Mouse (Mus musculus): Measurements from ENCODE around the gene Pakap. TPM values are rescaled to one million over a fixed set of nuclear protein-coding genes. Genes with fewer than 3 reads are reported as not detected.

The Pakap gene
- polyA plus RNA-seq, 1 experiment from 2014 or later, result 12.7 TPM

GRCm38 (mm10) chr4:57568268-57569068, 489 bp downstream of the Pakap start:
- peak overlapping the region; percentile 50 for H3K4me3 ChIP-seq (ENCODE audit: low read depth, low read length)
- no peaks in the 10 kb centered on the region for H3K27me3 ChIP-seq (ENCODE audit: control insufficient read depth, insufficient read depth, low read depth, low read length)
- peaks cover 2% of the 10 kb centered on the region; the same call in 1 of the 2 replicates for H3K4me1 ChIP-seq (ENCODE audit: control insufficient read depth, insufficient read depth, low read length)
- H3K9me3 ChIP-seq (replicated peaks; ENCODE audit: control insufficient read depth, low read length, poor library complexity, severe bottlenecking), result no peaks in the 10 kb centered on the region
- H3K27ac ChIP-seq (ENCODE audit: low read length), result peak overlapping the region; percentile 70
- no peaks in the 10 kb centered on the region for H3K36me3 ChIP-seq (ENCODE audit: control insufficient read depth, insufficient read depth, low read length)
- peak overlapping the region; percentile 64 for H3K4me2 ChIP-seq (ENCODE audit: low read length)
- ATAC-seq, result peak; percentile 72
- peak overlapping the region; percentile 72 for H3K9ac ChIP-seq (ENCODE audit: low read depth, low read length)
- 46% methylated on average over 18 of the region's 19 CpGs for WGBS

DNA sequence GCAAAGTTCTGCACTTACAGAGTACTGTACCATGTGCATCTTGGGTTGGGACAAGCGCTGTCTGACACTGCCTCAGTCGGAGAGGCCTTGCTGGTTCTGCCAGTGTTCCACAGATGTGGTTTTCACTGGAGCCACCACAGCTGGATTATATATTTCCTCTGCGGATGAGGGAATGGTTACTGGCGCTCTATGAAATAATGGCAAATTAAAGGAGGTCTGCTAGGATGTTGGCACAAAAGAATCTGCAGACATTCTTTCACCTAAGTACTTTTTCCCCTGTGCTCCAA, 1.0 kb downstream of the Pakap start:
- Histone ChIP-seq H3K4me1 (ENCODE audit: control insufficient read depth, insufficient read depth, low read length) (peaks cover 2% of the 10 kb centered on the region; the same call in 1 of the 2 replicates), H3K36me3 (ENCODE audit: control insufficient read depth, insufficient read depth, low read length) (no peaks in the 10 kb centered on the region), H3K4me3 (ENCODE audit: low read depth, low read length) (peak overlapping the region; percentile 50), H3K27me3 (ENCODE audit: control insufficient read depth, insufficient read depth, low read depth, low read length) (no peaks in the 10 kb centered on the region), H3K9me3 (replicated peaks; ENCODE audit: control insufficient read depth, low read length, poor library complexity, severe bottlenecking) (no peaks in the 10 kb centered on the region), H3K9ac (ENCODE audit: low read depth, low read length) (no peak overlapping the region), H3K4me2 (ENCODE audit: low read length) (peak overlapping the region; percentile 64), H3K27ac (ENCODE audit: low read length) (0 out of 2 replicates have a peak overlapping the region, but pooled peaks have one; percentile 39)
- 92% methylated on average over 4 of the region's 4 CpGs for WGBS
- no peak for ATAC-seq

GRCm38 (mm10) chr4:57569711-57570110, 1.7 kb downstream of the Pakap start:
- Histone ChIP-seq H3K27ac (ENCODE audit: low read length) (no peak overlapping the region), H3K9me3 (replicated peaks; ENCODE audit: control insufficient read depth, low read length, poor library complexity, severe bottlenecking) (no peaks in the 10 kb centered on the region), H3K4me2 (ENCODE audit: low read length) (0 out of 2 replicates have a peak overlapping the region, but pooled peaks have one; percentile 64), H3K27me3 (ENCODE audit: control insufficient read depth, insufficient read depth, low read depth, low read length) (no peaks in the 10 kb centered on the region), H3K36me3 (ENCODE audit: control insufficient read depth, insufficient read depth, low read length) (no peaks in the 10 kb centered on the region), H3K4me1 (ENCODE audit: control insufficient read depth, insufficient read depth, low read length) (peaks cover 2% of the 10 kb centered on the region; the same call in 1 of the 2 replicates), H3K4me3 (ENCODE audit: low read depth, low read length) (no peak overlapping the region), H3K9ac (ENCODE audit: low read depth, low read length) (no peak overlapping the region)
- no peak for ATAC-seq
- 62% methylated on average over 6 of the region's 6 CpGs for WGBS

GRCm38 (mm10) chr4:57570229-57570628, 2.2 kb downstream of the Pakap start:
- Histone ChIP-seq H3K36me3 (ENCODE audit: control insufficient read depth, insufficient read depth, low read length) (no peaks in the 10 kb centered on the region), H3K4me2 (ENCODE audit: low read length) (no peak overlapping the region), H3K9ac (ENCODE audit: low read depth, low read length) (no peak overlapping the region), H3K27ac (ENCODE audit: low read length) (no peak overlapping the region), H3K9me3 (replicated peaks; ENCODE audit: control insufficient read depth, low read length, poor library complexity, severe bottlenecking) (no peaks in the 10 kb centered on the region), H3K27me3 (ENCODE audit: control insufficient read depth, insufficient read depth, low read depth, low read length) (no peaks in the 10 kb centered on the region), H3K4me1 (ENCODE audit: control insufficient read depth, insufficient read depth, low read length) (peaks cover 2% of the 10 kb centered on the region; the same call in 1 of the 2 replicates), H3K4me3 (ENCODE audit: low read depth, low read length) (no peak overlapping the region)
- WGBS, result 62% methylated on average over 3 of the region's 3 CpGs
- ATAC-seq, result no peak

GRCm38 (mm10) chr4:57574181-57574580, 6.2 kb downstream of the Pakap start:
- H3K9me3 ChIP-seq (replicated peaks; ENCODE audit: control insufficient read depth, low read length, poor library complexity, severe bottlenecking), result no peaks in the 10 kb centered on the region
- no peaks in the 10 kb centered on the region for H3K36me3 ChIP-seq (ENCODE audit: control insufficient read depth, insufficient read depth, low read length)
- no peak for ATAC-seq
- no peak overlapping the region for H3K4me2 ChIP-seq (ENCODE audit: low read length)
- H3K9ac ChIP-seq (ENCODE audit: low read depth, low read length), result no peak overlapping the region
- 90% methylated on average over 3 of the region's 3 CpGs for WGBS
- peaks cover 2% of the 10 kb centered on the region; the same call in 1 of the 2 replicates for H3K4me1 ChIP-seq (ENCODE audit: control insufficient read depth, insufficient read depth, low read length)
- H3K4me3 ChIP-seq (ENCODE audit: low read depth, low read length), result no peak overlapping the region
- H3K27ac ChIP-seq (ENCODE audit: low read length), result no peak overlapping the region
- no peaks in the 10 kb centered on the region for H3K27me3 ChIP-seq (ENCODE audit: control insufficient read depth, insufficient read depth, low read depth, low read length)

DNA sequence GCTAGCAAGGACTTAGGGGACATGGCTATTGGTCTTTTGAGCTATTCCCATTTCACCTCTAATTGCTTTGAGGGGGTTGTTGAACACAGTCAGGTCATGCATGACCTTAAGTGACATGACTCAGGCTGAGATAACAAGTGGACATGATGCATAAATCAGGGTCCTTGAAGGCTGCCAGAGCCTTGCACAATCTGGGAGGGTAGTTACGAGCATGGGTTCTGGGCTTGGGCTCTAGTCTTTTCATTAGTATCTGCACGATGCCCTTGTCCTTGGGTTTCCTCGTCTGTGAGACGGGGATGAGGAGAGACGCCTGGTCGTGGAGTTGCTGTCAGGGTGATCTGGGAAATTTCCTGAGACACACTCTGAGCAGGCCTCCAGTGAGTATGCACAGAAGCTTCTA, 6.7 kb downstream of the Pakap start:
- WGBS, result 93% methylated on average over 6 of the region's 6 CpGs
- H3K4me3 ChIP-seq (ENCODE audit: low read depth, low read length), result no peak overlapping the region
- no peaks in the 10 kb centered on the region for H3K27me3 ChIP-seq (ENCODE audit: control insufficient read depth, insufficient read depth, low read depth, low read length)
- no peak for ATAC-seq
- no peak overlapping the region for H3K27ac ChIP-seq (ENCODE audit: low read length)
- H3K4me2 ChIP-seq (ENCODE audit: low read length), result no peak overlapping the region
- H3K36me3 ChIP-seq (ENCODE audit: control insufficient read depth, insufficient read depth, low read length), result no peaks in the 10 kb centered on the region
- 0 out of 2 replicates have a peak, but pooled peaks cover 2% of the 10 kb centered on the region for H3K4me1 ChIP-seq (ENCODE audit: control insufficient read depth, insufficient read depth, low read length)
- H3K9ac ChIP-seq (ENCODE audit: low read depth, low read length), result no peak overlapping the region
- H3K9me3 ChIP-seq (replicated peaks; ENCODE audit: control insufficient read depth, low read length, poor library complexity, severe bottlenecking), result no peaks in the 10 kb centered on the region

- H3K9ac ChIP-seq (ENCODE audit: low read depth, low read length), result no peak overlapping the region
- H3K27me3 ChIP-seq (ENCODE audit: control insufficient read depth, insufficient read depth, low read depth, low read length), result no peaks in the 10 kb centered on the region
- 82% methylated on average over 5 of the region's 5 CpGs for WGBS
- 0 out of 2 replicates have a peak, but pooled peaks cover 2% of the 10 kb centered on the region for H3K4me1 ChIP-seq (ENCODE audit: control insufficient read depth, insufficient read depth, low read length)
- H3K36me3 ChIP-seq (ENCODE audit: control insufficient read depth, insufficient read depth, low read length), result no peaks in the 10 kb centered on the region
- no peak overlapping the region for H3K27ac ChIP-seq (ENCODE audit: low read length)
- H3K4me2 ChIP-seq (ENCODE audit: low read length), result no peak overlapping the region
- H3K9me3 ChIP-seq (replicated peaks; ENCODE audit: control insufficient read depth, low read length, poor library complexity, severe bottlenecking), result no peaks in the 10 kb centered on the region
- ATAC-seq, result no peak
- H3K4me3 ChIP-seq (ENCODE audit: low read depth, low read length), result no peak overlapping the region
Observed at GRCm38 (mm10) chr4:57575686-57576085, 7.7 kb downstream of the Pakap start.

GRCm38 (mm10) chr4:57576095-57576494, 8.1 kb downstream of the Pakap start:
- Histone ChIP-seq H3K9me3 (replicated peaks; ENCODE audit: control insufficient read depth, low read length, poor library complexity, severe bottlenecking) (no peaks in the 10 kb centered on the region), H3K27me3 (ENCODE audit: control insufficient read depth, insufficient read depth, low read depth, low read length) (no peaks in the 10 kb centered on the region), H3K4me3 (ENCODE audit: low read depth, low read length) (no peak overlapping the region), H3K27ac (ENCODE audit: low read length) (no peak overlapping the region), H3K4me2 (ENCODE audit: low read length) (no peak overlapping the region), H3K4me1 (ENCODE audit: control insufficient read depth, insufficient read depth, low read length) (0 out of 2 replicates have a peak, but pooled peaks cover 2% of the 10 kb centered on the region), H3K9ac (ENCODE audit: low read depth, low read length) (no peak overlapping the region), H3K36me3 (ENCODE audit: control insufficient read depth, insufficient read depth, low read length) (no peaks in the 10 kb centered on the region)
- ATAC-seq, result no peak
- WGBS, result 78% methylated on average over 11 of the region's 11 CpGs

- Histone ChIP-seq H3K9ac (ENCODE audit: low read depth, low read length) (no peak overlapping the region), H3K27ac (ENCODE audit: low read length) (no peak overlapping the region), H3K4me1 (ENCODE audit: control insufficient read depth, insufficient read depth, low read length) (0 out of 2 replicates have a peak, but pooled peaks cover 2% of the 10 kb centered on the region), H3K9me3 (replicated peaks; ENCODE audit: control insufficient read depth, low read length, poor library complexity, severe bottlenecking) (no peaks in the 10 kb centered on the region), H3K4me3 (ENCODE audit: low read depth, low read length) (no peak overlapping the region), H3K36me3 (ENCODE audit: control insufficient read depth, insufficient read depth, low read length) (no peaks in the 10 kb centered on the region), H3K27me3 (ENCODE audit: control insufficient read depth, insufficient read depth, low read depth, low read length) (no peaks in the 10 kb centered on the region), H3K4me2 (ENCODE audit: low read length) (no peak overlapping the region)
- no peak for ATAC-seq
- 89% methylated on average over 10 of the region's 10 CpGs for WGBS
Observed at GRCm38 (mm10) chr4:57579683-57580082, 11.7 kb downstream of the Pakap start.
